Comparison of ENCODE assay signal across 30 mouse cellular contexts in genomic region chr9:66483429-66483828, GRCm38 (mm10). TPM values are rescaled to one million over a fixed set of nuclear protein-coding genes. Genes with fewer than 3 reads are reported as not detected.
DNase-seq lines count a peak whose midpoint lies in the region; ATAC-seq and TF ChIP-seq lines count a peak whose summit lies in the region.
"Had no signal": no experiment of that assay in that cellular context is flagged by ENCODE, and none has a peak within 500 bp of the region (broad histone marks: within the 10 kb centered on the region; RNA-seq: fewer than 3 reads in every experiment).

No protein-coding gene starts in this region.

- peak; percentile 76 for TF ChIP-seq EP300 in liver, embryonic 14.5 days (IDR thresholded peaks at IDR 0.05; ENCODE audit: low read depth)
- TF ChIP-seq EP300 in liver, postnatal 0 days (IDR thresholded peaks at IDR 0.05; ENCODE audit: low read depth) = peak; percentile 87

- H3K4me1 ChIP-seq in liver, embryonic 11.5 days (replicated peaks; ENCODE audit: control insufficient read depth, insufficient read depth, low read length) = peaks cover 15% of the 10 kb centered on the region
- peaks cover 3 to 6% of the 10 kb centered on the region in 2 experiments; a peak in 2 of 4 replicates for H3K4me1 ChIP-seq in liver, embryonic 14.5 days (replicated peaks; ENCODE audit: control insufficient read depth in 2 of 2, insufficient read depth in 2 of 2, low read length in 1 of 2)
- no peaks in the 10 kb centered on the region for H3K4me1 ChIP-seq in liver, postnatal 0 days (ENCODE audit: insufficient read depth)
- H3K4me1 ChIP-seq: embryonic facial prominence, embryonic 10.5 days; embryonic facial prominence, embryonic 13.5 days; forebrain, embryonic 12.5 days; forebrain, embryonic 15.5 days; heart, embryonic 10.5 days; heart, embryonic 13.5 days had no signal

- DNase-seq in liver, embryonic 11.5 days (ENCODE audit: low spot score) = no peak
- DNase-seq in liver = no peak
- peak in 2 of 3 experiments; percentile 20 to 38 for DNase-seq in liver, embryonic 14.5 days (ENCODE audit: low read depth in 3 of 3, low spot score in 3 of 3)
- DNase-seq in liver, postnatal 0 days = no peak
- no peak for DNase-seq in kidney, postnatal 14 days
- DNase-seq in cerebellum, adult 9-10 months = no peak
- no peak for DNase-seq in adrenal gland, adult (ENCODE audit: inconsistent age in 2 of 2, low spot score in 1 of 2)
- DNase-seq in layer of hippocampus, adult 11-12 months (ENCODE audit: low spot score) = no peak
- DNase-seq: adrenal gland, adult 8-10 months; adrenal gland, postnatal 25 days; cerebellum, adult 11 months; cerebellum, adult 2 months; cerebellum, postnatal 10 days; cerebellum, postnatal 36 days; embryo, embryonic 11 days; gastrocnemius, postnatal 36 days; heart, adult 2 months; heart, postnatal 14 days; heart, postnatal 4 days had no signal

- TF ChIP-seq CTCF in liver, embryonic 14.5 days (IDR thresholded peaks at IDR 0.05; ENCODE audit: low read depth) = no peak
- TF ChIP-seq CTCF in liver, postnatal 0 days (IDR thresholded peaks at IDR 0.05; ENCODE audit: low read depth) = no peak

- H3K36me3 ChIP-seq in liver, embryonic 11.5 days (ENCODE audit: control insufficient read depth, insufficient read depth, low read length) = peaks cover 34% of the 10 kb centered on the region
- H3K36me3 ChIP-seq in liver, embryonic 14.5 days (replicated peaks; ENCODE audit: control insufficient read depth, insufficient read depth, low read depth) = peaks cover 80% of the 10 kb centered on the region
- peaks cover 79% of the 10 kb centered on the region for H3K36me3 ChIP-seq in liver, postnatal 0 days (replicated peaks; ENCODE audit: insufficient read depth, low read length)

- H3K27ac ChIP-seq in liver, embryonic 11.5 days (ENCODE audit: low read depth, low read length) = 0 out of 2 replicates have a peak overlapping the region, but pooled peaks have one; percentile 9
- H3K27ac ChIP-seq in liver, embryonic 14.5 days = no peak overlapping the region
- no peak overlapping the region for H3K27ac ChIP-seq in liver, postnatal 0 days (ENCODE audit: low read depth)
- H3K27ac ChIP-seq: embryonic facial prominence, embryonic 10.5 days; embryonic facial prominence, embryonic 13.5 days; forebrain, embryonic 12.5 days; forebrain, embryonic 15.5 days; heart, adult 2 months; heart, embryonic 10.5 days; heart, embryonic 13.5 days; hindbrain, embryonic 14.5 days; hindbrain, postnatal 0 days had no signal

- no peak overlapping the region for H3K4me2 ChIP-seq in liver, embryonic 11.5 days
- no peak overlapping the region for H3K4me2 ChIP-seq in liver, embryonic 14.5 days (ENCODE audit: low read depth)
- H3K4me2 ChIP-seq in liver, postnatal 0 days (ENCODE audit: low read depth, low read length) = no peak overlapping the region
- H3K4me2 ChIP-seq: embryonic facial prominence, embryonic 13.5 days; forebrain, embryonic 12.5 days; forebrain, embryonic 15.5 days; heart, embryonic 13.5 days; hindbrain, embryonic 14.5 days had no signal

- no peaks in the 10 kb centered on the region for H3K9me3 ChIP-seq in liver, embryonic 11.5 days (ENCODE audit: control insufficient read depth, low read length)
- H3K9me3 ChIP-seq in liver, embryonic 14.5 days (ENCODE audit: control insufficient read depth, low read length) = no peaks in the 10 kb centered on the region
- H3K9me3 ChIP-seq in liver, postnatal 0 days (ENCODE audit: low read length) = no peaks in the 10 kb centered on the region
- H3K9me3 ChIP-seq: embryonic facial prominence, embryonic 10.5 days; embryonic facial prominence, embryonic 13.5 days; forebrain, embryonic 12.5 days; forebrain, embryonic 15.5 days; G1E; heart, embryonic 10.5 days; heart, embryonic 13.5 days had no signal

- H3K27me3 ChIP-seq in liver, embryonic 11.5 days (replicated peaks; ENCODE audit: control insufficient read depth, insufficient read depth, low read length) = no peaks in the 10 kb centered on the region
- H3K27me3 ChIP-seq in liver, embryonic 14.5 days (ENCODE audit: control insufficient read depth, insufficient read depth, low read length) = no peaks in the 10 kb centered on the region
- H3K27me3 ChIP-seq in liver, postnatal 0 days (ENCODE audit: insufficient read depth, low read length) = no peaks in the 10 kb centered on the region
- H3K27me3 ChIP-seq: CH12.LX; embryonic facial prominence, embryonic 13.5 days; forebrain, embryonic 12.5 days; forebrain, embryonic 15.5 days; heart, embryonic 13.5 days had no signal

- peak; percentile 62; the same call in 1 of the 2 replicates for ATAC-seq in liver, embryonic 11.5 days (replicated peaks; ENCODE audit: low FRiP score)
- ATAC-seq in liver, embryonic 14.5 days (ENCODE audit: insufficient read depth) = peak; percentile 67; the same call in 1 of the 2 replicates
- ATAC-seq in liver, postnatal 0 days = peak; percentile 62
- ATAC-seq: forebrain, embryonic 15.5 days; hindbrain, postnatal 0 days had no signal

- H3K9ac ChIP-seq in liver, embryonic 11.5 days (ENCODE audit: low read depth, low read length) = no peak overlapping the region
- H3K9ac ChIP-seq in liver, embryonic 14.5 days (replicated peaks) = no peak overlapping the region
- no peak overlapping the region for H3K9ac ChIP-seq in liver, postnatal 0 days (replicated peaks)
- H3K9ac ChIP-seq: embryonic facial prominence, embryonic 13.5 days; forebrain, embryonic 12.5 days; forebrain, embryonic 15.5 days; heart, embryonic 13.5 days; hindbrain, embryonic 14.5 days had no signal

- H3K4me3 ChIP-seq in liver, embryonic 11.5 days (ENCODE audit: low read depth, low read length) = no peak overlapping the region
- H3K4me3 ChIP-seq in liver, embryonic 14.5 days (ENCODE audit: insufficient read depth in 1 of 2, low read depth in 2 of 2, low read length in 2 of 2) = no peak overlapping the region
- no peak overlapping the region for H3K4me3 ChIP-seq in liver, postnatal 0 days (ENCODE audit: low read depth, low read length)
- H3K4me3 ChIP-seq: embryonic facial prominence, embryonic 10.5 days; embryonic facial prominence, embryonic 13.5 days; erythroblast, embryonic 14.5 days; forebrain, embryonic 12.5 days; forebrain, embryonic 15.5 days; heart, adult 2 months; heart, embryonic 10.5 days; heart, embryonic 13.5 days had no signal

- WGBS in liver, embryonic 11.5 days = 52% methylated on average over 3 of the region's 3 CpGs
- WGBS in liver, embryonic 14.5 days (ENCODE audit: insufficient replicate concordance) = 33% methylated on average over 3 of the region's 3 CpGs
- 46% methylated on average over 3 of the region's 3 CpGs for WGBS in liver, postnatal 0 days (ENCODE audit: insufficient replicate concordance)

RNA-seq across cellular contexts. Expression of gene Fbxl22, which starts 31.0 kb away (rescaled TPM):
- polyA plus RNA-seq in liver, embryonic 11.5 days (2014; fragmentation: Nextera tagmentation; extraction: Ambion mirVana) = 1.3 and 1.5 TPM in 2 replicates
- 0.13 and 0.19 TPM in 2 replicates for polyA plus RNA-seq in liver, embryonic 14.5 days (2012; rRNA removed)
- polyA plus RNA-seq in liver, embryonic 14.5 days (2014; fragmentation: Nextera tagmentation; extraction: Ambion mirVana) = 0.44 and 0.61 TPM in 2 replicates
- polyA plus RNA-seq in liver, postnatal 0 days (2015; fragmentation: Nextera tagmentation; extraction: Ambion mirVana) = 0.51 and 0.88 TPM in 2 replicates

Comparison
In these comparisons a context has a peak if more than half of its experiments do, and no peak if none do; other contexts are left out.
1. DNase-seq: peak in liver, embryonic 14.5 days (2 of 3); none in liver, embryonic 11.5 days (single experiment), liver (single experiment), liver, postnatal 0 days (single experiment), kidney, postnatal 14 days (single experiment), cerebellum, adult 9-10 months (single experiment), adrenal gland, adult (0 of 2) and layer of hippocampus, adult 11-12 months (single experiment).
2. Peak in every context shown above with its lines, with median percentiles within 50 percentile points of each other: ATAC-seq.